Mouse (Mus musculus) hindlimb bud, embryonic 11.5 days (tissue): ENCODE measurements around the gene Mpc1.

Experiments used
- DNase-seq: peaks from one replicate; pipeline ENCODE4 v3.0.0-alpha.2; 2012; ENCODE audit warnings: low read depth, low spot score; ENCODE audit errors: extremely low spot score

Gene Mpc1

GRCm38 (mm10) chr17:8282821-8283525 lies at the start of gene Mpc1:
Gene Mpc1, plus strand, starts transcription at chr17:8282904.
- DNase-seq = peak; percentile 10

GRCm38 (mm10) chr17:8233618-8234214 lies 49.0 kb upstream of the Mpc1 start:
- DNase-seq = no peak

GRCm38 (mm10) chr17:8234537-8234936 lies 48.2 kb upstream of the Mpc1 start:
- no peak for DNase-seq

GRCm38 (mm10) chr17:8235743-8236142 lies 47.0 kb upstream of the Mpc1 start, which contains the start of gene Ccr6:
Gene Ccr6, plus strand, starts transcription at chr17:8236043.
- DNase-seq = no peak

- no peak for DNase-seq
These were observed 44.5 kb upstream of the Mpc1 start for GRCm38 (mm10) chr17:8238012-8238710.

DNA sequence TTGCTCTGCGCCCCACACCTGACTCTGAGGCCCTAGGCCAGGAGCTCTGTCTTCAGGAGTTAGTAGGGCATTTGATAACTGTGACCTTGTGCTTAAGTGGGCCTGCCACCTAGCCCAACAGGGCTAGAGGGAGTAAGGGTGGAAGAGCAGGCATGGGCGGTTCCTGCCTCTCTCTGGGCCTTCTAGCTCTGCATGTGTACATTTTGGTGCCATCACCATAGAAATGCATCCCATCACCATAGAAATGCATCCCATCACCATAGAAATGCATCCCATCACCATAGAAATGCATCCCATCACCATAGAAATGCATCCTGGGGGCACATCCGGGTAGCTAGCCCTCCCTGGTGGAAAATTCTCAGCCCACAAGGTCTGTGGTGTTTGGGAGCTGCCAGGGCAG lies 43.1 kb upstream of the Mpc1 start:
- DNase-seq = no peak

DNA sequence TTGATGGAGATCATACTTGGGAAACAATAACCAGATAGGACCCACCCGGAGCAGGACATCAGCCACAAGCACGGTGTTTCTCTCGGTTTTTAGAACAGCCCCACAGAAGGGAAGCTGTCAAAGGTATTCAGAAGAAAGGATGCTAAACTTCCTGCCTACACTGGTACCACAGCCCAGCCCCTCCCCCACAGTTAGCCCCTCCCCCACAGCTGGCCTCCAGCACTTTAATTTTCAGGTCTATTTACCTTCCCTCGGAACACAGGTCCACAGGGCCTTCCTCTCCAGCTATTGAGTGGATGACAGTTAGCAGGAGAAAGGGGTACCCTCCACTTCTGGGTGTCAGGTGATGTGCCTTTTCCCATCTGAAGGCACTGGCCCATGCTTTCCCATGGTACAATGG lies 42.2 kb upstream of the Mpc1 start:
- DNase-seq = no peak

DNA sequence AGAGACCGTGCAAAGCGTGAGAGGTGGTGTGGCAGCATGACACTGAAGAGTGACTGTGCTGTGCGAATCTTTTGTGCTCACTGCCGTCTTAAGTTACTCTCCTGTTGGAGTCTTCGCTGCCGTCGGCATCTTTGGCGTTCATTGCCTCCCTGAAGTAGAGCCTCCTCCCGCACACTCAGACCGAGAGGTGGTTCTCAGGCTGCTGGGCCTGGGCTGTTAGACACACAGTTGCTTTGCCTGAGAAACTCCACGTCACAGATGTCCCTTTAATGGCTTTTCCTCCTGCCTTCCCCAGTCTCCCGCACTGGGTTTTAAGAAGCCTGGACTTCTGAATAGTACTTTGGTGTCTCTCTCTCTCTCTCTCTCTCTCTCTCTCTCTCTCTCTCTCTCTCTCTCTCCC lies 41.1 kb upstream of the Mpc1 start:
- no peak for DNase-seq

DNA sequence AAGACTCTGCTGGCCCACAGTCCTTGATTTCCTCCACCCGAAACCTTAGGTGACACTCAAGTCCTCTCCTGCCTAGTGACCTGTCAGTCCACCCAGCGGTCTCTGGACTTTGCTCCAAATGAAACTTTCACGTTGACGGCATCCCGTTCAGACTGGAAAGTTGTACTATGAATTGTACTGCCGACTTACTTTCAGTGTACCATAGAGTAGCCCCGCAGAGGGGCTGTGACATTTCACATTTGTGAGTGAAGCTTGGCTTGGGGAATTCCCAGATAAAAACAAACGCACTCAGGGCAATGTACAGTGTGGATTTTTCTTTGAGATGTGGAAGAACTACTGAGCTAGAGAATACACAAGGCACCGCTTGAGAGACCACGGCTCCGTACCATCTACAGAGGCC lies 40.5 kb upstream of the Mpc1 start:
- no peak for DNase-seq

GRCm38 (mm10) chr17:8244124-8244523 lies 38.6 kb upstream of the Mpc1 start:
- no peak for DNase-seq

DNA sequence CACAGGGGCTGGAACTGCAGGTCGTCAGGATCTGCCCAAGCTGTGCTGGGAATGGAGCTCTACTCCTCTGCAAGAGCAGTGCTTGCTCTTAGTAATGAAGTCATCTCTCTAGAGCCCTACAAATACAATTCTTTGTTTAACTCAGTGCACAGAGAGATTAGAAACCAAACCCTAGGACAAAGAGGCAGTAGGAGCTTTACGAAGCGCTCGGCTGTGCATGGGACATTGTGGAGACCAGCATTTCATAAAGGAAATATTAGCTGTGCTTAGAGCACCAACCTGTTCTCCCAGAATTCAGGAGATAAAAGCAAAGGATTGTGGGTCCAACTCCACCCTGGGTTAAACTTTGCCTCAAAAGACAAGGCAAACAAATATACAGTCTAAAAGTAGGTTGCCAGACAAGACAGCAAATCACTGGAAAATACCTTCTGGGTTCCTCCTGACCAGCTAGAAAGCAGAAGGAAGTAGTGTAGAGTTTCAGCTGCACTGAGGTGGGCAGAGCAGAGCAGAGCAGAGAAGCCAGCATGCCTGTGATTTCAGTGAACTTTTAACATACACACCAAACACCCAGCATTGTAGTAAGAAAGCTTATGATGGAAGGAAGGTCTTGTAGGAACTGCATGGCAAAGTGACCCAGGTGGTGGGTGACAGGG lies 36.5 kb upstream of the Mpc1 start:
- no peak for DNase-seq

GRCm38 (mm10) chr17:8251704-8252103 lies 31.0 kb upstream of the Mpc1 start:
- no peak for DNase-seq

- no peak for DNase-seq
These were observed 28.4 kb upstream of the Mpc1 start for GRCm38 (mm10) chr17:8254268-8254667.

DNA sequence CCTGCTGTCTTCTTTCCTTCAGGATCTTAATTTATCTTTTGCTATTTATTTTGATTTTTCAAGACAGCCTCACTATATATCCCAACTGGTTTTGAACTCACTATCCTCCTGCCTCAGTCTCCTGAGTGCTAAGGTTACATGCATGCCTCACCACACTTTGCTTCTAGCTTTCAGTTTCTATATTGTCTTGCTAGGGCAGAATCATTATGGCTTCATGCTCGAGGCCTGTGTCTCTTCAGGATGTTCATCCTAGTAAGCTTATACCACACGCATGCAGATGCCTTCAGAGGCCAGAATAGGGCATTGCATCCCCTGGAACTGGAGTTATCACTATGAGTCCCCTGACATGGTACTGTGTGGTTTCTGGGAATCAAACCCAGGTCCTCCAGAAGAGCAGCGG lies 27.8 kb upstream of the Mpc1 start:
- no peak for DNase-seq

DNA sequence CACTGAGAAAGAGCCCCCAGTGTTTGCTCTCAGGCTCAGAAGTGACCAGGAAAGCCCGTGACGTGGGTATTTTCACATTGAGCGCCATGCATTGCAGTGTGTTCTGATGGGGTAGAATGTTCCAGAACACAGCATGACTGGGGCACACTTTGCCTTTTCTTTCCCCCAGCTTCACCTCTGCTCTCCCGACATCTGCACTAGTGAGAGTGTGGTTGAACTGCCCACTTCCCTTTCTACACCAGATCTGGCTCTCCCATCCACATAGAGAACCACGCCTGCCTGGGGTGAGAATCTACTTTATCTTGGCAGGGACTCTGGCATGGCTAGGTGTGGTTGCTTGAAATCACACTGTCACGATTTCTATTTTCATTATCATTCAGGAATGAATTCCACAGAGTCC lies 27.1 kb upstream of the Mpc1 start:
- no peak for DNase-seq

- DNase-seq = no peak
These were observed 25.7 kb upstream of the Mpc1 start for GRCm38 (mm10) chr17:8256982-8257381.

- DNase-seq = peak; percentile 37
These were observed 18.1 kb upstream of the Mpc1 start for GRCm38 (mm10) chr17:8264638-8265037.

DNA sequence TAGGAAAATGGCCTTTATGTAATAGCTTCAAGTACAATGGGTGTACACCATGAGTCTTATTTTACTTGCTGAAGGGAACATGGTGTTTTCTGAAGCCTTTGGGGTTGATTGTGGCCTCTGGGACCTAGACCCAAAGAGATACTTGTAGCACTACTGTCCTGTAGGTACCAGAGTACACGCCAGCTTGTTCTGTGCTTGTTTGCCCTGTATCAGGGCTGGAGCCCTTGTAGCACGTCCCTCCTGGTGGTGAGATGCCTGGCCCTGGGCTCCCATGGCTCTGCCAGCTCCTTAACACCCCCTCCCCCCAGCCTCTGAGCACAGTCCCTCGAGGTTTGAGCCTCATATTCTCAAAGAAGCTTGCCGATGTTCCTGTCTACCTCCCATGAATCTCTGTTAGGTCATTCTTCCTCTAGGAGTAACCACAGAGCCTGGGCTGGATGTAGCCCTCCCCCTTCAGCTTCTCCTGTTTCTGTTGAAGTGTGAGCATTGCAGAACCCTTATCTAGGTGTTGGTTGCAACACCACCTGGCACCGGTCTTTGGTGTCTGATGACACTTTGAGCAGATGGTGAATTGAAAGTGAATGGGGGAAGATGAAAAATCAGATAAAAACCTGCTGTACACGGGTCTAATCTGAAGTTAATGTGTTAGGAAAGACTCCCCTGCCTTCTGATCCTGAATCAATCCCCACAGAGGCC lies 10.5 kb upstream of the Mpc1 start:
- DNase-seq = no peak

DNA sequence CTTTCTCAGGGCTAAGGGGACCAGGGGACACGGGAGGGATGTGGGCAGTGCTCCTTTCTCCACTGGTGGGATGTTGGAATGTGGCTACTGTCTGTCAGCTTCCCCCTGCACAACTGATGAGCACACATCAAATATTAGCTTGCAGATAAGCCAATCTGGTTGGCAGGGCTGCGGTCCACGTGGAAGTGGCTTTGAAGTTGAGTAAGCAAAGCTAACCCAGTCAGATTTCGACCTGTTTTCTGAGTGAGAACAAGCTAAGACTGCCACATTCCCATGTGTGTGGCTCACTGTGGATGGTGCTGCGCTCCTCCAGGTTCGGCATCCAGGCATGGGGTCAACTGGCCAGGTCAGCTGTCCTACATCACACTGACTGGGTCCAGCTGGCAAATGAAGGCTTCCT lies 9.8 kb upstream of the Mpc1 start:
- DNase-seq = no peak

- DNase-seq = no peak
These were observed 6.6 kb upstream of the Mpc1 start for GRCm38 (mm10) chr17:8276071-8276470.

DNA sequence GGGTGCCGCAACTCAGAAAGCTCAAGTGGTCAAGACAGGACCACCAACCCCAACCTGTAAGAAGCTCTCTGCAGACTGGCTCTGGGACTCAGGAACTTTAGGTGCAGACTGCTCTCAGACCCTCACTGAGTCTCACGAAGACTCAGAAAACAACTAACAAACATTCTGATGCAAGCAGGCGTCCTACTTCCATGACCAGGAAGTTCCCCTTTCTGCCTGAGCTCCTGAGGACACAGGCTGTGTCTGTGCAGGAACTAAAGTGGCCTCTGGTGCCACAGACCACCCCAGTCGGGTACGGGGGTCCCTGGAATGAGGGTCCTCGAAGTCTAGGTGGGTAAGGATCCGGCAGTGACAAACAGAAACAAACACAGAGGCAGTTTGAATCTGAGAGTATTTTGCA lies 6.0 kb upstream of the Mpc1 start:
- no peak for DNase-seq
